Mouse (Mus musculus): Measurements from ENCODE around the gene Mtmr10.

GRCm38 (mm10) chr7:64287414-64288091 lies at the start of gene Mtmr10:
- TF ChIP-seq CTCF (conservative IDR thresholded peaks at IDR 0.05; ENCODE audit: low read length) (no peak), NANOG (IDR thresholded peaks at IDR 0.05; ENCODE audit: borderline replicate concordance, low read length) (no peak)
